Mouse (Mus musculus): ENCODE data around the gene G430095P16Rik. TPM values are rescaled to one million over a fixed set of nuclear protein-coding genes. Genes with fewer than 3 reads are reported as not detected.

Gene G430095P16Rik
- polyA plus RNA-seq, 1 experiment from 2014 or later, result 1.2 TPM

DNA sequence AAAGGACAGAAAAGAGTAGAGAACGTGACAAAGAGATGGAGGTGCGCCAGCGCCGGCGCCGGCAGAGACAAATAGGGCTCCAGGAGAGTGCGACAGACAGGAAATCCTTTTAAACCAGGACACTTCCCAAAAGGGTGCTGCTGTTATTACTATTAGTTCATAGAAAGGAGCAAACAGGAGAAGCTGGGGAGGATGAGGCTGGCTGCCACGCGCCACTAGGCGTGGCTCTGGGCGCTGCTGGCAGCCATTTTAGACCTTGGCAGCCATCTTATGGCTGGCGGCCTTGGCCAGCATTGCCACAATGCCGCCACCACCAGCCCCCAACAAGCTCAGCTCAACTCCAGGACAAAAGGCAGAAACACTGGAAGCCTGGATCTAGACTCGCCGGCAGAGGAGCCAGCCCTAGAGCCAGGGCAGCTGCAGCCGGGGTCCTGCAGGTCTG, 7.1 kb downstream of the G430095P16Rik start:
- 79% methylated on average over 16 of the region's 16 CpGs for WGBS

DNA sequence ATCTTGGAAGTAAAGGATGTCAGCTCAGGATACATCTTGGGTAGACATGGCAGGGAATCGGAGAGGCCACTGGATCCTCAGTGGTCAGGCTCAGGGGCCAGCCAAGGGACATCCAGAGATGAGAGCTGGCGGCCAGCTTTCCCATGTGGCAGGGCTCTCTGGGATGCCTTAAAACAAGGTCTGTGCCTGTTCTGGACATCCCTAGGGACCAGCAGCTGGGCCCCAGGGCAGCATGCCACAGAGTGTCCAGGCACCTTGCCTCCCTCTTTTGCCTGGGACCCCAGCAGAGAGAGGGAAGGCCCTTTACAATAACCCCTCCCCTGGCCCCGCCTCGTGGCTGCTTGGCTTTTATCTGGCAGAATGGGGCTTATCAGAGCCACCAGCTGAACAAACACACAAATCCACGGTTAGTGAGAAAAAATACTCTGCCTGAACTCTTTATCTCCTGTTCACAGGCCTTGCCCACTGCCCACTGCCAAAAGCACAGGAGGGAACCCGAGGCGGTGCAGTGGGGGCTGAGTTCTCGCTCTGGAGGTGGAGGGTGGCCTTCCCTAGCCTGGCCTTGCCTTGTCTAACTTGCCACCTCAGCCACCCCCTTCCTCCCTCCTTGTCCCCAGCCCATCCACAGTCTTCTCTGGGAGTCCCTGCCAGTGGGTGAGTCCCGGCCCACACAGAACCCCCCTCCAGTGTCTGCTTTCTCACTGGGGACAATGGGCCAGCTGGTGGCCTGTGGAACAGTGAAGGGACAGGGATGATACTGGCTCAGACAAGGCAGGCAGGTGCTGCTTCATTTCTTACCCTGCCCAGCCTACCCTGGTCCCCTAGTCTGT, 7.9 kb downstream of the G430095P16Rik start:
- H3K4me1 ChIP-seq (replicated peaks), result peaks cover 67% of the 10 kb centered on the region

More for the DNA sequence above, 7.1 kb downstream of the G430095P16Rik start:
- Histone ChIP-seq H3K27ac (replicated peaks) (peak overlapping the region; percentile 83), H3K27me3 (no peaks in the 10 kb centered on the region), H3K4me2 (no peak overlapping the region), H3K4me3 (no peak overlapping the region), H3K4me1 (replicated peaks) (peaks cover 73% of the 10 kb centered on the region), H3K9me3 (no peaks in the 10 kb centered on the region), H3K9ac (no peak overlapping the region), H3K36me3 (no peaks in the 10 kb centered on the region)
- no peak for ATAC-seq (ENCODE audit: low FRiP score, low read depth)

DNA sequence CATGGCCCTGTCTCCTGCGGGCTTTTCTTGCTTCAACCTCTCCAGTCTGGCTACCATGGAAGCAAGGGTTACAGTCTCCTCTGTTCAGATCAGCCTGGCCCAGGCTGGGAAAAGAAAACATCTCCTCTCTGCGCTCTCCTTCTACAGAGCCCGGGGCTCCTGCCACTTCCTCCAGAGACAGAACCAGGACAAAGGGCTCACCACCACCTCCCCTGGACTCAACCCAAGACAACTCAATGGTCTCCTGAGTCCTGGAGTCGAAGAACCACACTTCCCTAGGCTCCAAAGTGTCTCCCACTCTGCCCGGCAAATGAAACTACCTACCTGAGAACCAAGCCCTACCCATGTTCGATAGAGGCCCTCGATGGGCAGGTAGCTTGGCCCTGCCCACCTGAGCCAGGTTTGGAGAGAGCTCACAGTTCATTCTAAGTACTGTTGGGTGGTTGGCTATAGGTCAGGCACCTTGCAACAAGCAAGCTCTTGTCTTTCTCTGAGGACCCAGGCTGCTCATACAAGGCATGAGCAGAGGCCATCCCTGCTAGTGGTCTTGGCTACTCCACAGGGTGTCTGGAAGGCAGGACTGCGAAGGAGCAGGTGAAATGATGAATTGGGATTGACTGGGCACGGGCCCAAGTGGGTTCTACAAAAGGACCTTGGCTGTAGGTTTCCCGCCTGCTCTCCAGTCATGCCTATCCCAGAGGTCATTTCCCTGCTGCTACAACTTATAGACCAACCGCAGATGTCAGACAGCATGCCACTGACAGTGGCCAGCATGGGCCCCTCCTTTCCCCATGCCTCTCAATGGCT, 8.8 kb downstream of the G430095P16Rik start:
- Histone ChIP-seq H3K4me1 (replicated peaks) (peaks cover 66% of the 10 kb centered on the region), H3K4me2 (no peak overlapping the region), H3K9ac (no peak overlapping the region), H3K36me3 (no peaks in the 10 kb centered on the region), H3K27me3 (peaks cover 4% of the 10 kb centered on the region; the same call in 1 of the 2 replicates), H3K27ac (replicated peaks) (peak overlapping the region; percentile 83), H3K9me3 (no peaks in the 10 kb centered on the region), H3K4me3 (no peak overlapping the region)
- WGBS, result 55% methylated on average over 11 of the region's 11 CpGs
- no peak; the same call in 1 of the 2 replicates for ATAC-seq (ENCODE audit: low FRiP score, low read depth)

More for the DNA sequence above, 7.9 kb downstream of the G430095P16Rik start:
- Histone ChIP-seq H3K9ac (no peak overlapping the region), H3K27me3 (no peaks in the 10 kb centered on the region), H3K9me3 (no peaks in the 10 kb centered on the region), H3K4me3 (no peak overlapping the region), H3K4me2 (0 out of 2 replicates have a peak overlapping the region, but pooled peaks have one; percentile 10), H3K36me3 (no peaks in the 10 kb centered on the region), H3K27ac (replicated peaks) (peak overlapping the region; percentile 83)
- 31% methylated on average over 9 of the region's 9 CpGs for WGBS
- peak; percentile 24; the same call in 1 of the 2 replicates for ATAC-seq (ENCODE audit: low FRiP score, low read depth)

DNA sequence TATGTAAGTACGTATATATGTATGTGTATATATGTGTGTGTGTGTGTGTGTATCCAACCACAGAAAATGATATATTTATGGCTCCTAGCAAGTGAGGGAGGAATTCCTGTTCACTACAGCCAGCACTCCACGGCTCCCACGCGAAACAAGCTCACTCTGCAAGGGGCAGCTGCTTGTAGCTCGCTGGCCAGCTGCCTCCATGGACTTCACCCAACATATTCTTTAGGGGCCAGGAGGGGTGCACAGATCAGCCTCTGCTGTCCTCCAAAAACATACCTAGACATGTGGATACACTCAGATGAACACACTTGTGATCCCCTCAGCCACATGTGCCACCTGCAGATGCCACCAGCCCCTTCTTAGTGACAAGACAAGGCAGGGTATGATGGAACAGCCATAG, 9.7 kb downstream of the G430095P16Rik start:
- 53% methylated on average over 5 of the region's 5 CpGs for WGBS
- peak overlapping the region; percentile 83; the same call in 1 of the 2 replicates for H3K27ac ChIP-seq (replicated peaks)
- no peaks in the 10 kb centered on the region for H3K9me3 ChIP-seq
- ATAC-seq (ENCODE audit: low FRiP score, low read depth), result no peak
- H3K9ac ChIP-seq, result no peak overlapping the region
- H3K4me1 ChIP-seq (replicated peaks), result peaks cover 70% of the 10 kb centered on the region
- no peak overlapping the region for H3K4me3 ChIP-seq
- H3K36me3 ChIP-seq, result no peaks in the 10 kb centered on the region
- peaks cover 11% of the 10 kb centered on the region for H3K27me3 ChIP-seq
- H3K4me2 ChIP-seq, result no peak overlapping the region

DNA sequence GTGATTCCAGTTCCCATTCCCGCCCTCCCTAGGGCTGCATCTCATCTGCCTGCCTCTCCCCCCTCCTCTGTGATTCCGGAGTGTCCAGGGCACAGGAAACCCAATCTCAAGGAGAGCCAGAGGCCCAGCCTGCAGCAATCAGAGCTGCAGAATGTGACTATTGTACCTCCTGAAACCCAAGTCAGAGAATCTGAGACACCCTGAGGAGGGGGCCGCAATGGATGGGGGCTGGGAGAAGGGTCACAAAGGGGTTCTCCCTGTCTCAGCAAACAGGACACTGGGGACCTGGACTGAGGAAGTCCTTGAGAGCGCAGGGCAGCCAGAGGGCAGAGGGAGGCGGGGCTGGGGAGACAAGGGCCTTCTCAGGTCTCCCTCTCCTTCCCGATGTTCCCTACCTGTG, 10.2 kb downstream of the G430095P16Rik start:
- WGBS, result 56% methylated on average over 6 of the region's 6 CpGs
- H3K27me3 ChIP-seq, result peaks cover 15% of the 10 kb centered on the region
- H3K27ac ChIP-seq (replicated peaks), result peak overlapping the region; percentile 83; the same call in 1 of the 2 replicates

DNA sequence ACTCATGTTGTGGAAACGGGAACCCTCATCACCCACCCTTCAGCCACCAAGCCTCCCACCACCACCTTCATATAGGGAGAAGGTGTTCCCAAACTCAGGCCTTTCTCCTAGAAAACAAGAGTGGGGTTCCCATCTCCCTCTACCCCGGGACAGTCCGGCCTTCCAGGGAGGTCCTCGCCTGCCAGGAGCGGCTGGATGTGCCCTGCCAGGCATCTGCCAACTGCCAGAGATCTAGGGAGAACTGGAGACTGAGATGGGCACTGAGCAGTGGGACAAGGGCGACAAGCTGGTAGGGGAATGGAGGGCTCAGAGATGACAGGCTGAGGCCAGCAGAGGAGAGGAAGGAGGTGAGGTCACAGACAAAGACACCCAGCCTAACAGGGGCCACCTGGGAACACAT, 11.2 kb downstream of the G430095P16Rik start:
- Histone ChIP-seq H3K4me2 (no peak overlapping the region), H3K36me3 (no peaks in the 10 kb centered on the region), H3K4me3 (no peak overlapping the region), H3K4me1 (replicated peaks) (peaks cover 74% of the 10 kb centered on the region), H3K27me3 (peaks cover 25% of the 10 kb centered on the region), H3K9me3 (no peaks in the 10 kb centered on the region), H3K27ac (replicated peaks) (no peak overlapping the region), H3K9ac (no peak overlapping the region)
- 78% methylated on average over 6 of the region's 6 CpGs for WGBS
- no peak for ATAC-seq (ENCODE audit: low FRiP score, low read depth)

More for the DNA sequence above, 10.2 kb downstream of the G430095P16Rik start:
- H3K4me1 ChIP-seq (replicated peaks), result peaks cover 74% of the 10 kb centered on the region
- H3K4me3 ChIP-seq, result no peak overlapping the region
- H3K9ac ChIP-seq, result no peak overlapping the region
- no peak for ATAC-seq (ENCODE audit: low FRiP score, low read depth)
- no peak overlapping the region for H3K4me2 ChIP-seq
- no peaks in the 10 kb centered on the region for H3K9me3 ChIP-seq
- H3K36me3 ChIP-seq, result no peaks in the 10 kb centered on the region

DNA sequence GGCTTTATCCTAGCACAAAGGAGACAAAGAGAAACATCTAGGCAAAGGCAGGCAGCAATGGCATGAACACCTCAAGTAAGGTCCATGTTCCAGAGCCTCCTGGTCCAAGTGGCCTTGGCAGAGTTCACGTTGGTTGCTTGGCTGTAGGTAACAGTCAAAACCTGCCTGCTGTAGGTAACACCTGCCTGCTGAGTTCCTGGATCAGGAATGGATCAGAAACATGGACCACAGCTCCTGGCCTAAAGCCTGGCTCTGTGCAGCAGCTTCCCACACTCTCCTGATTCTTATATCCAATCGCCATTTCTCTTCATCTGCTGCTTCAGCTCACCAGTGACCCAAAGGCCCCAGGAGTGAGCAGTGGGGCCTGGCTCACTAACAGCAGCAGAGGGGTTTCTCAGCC, 11.9 kb downstream of the G430095P16Rik start:
- H3K4me3 ChIP-seq, result no peak overlapping the region
- no peak overlapping the region for H3K4me2 ChIP-seq
- no peak overlapping the region for H3K9ac ChIP-seq
- 92% methylated on average over 2 of the region's 2 CpGs for WGBS
- no peak for ATAC-seq (ENCODE audit: low FRiP score, low read depth)
- H3K27ac ChIP-seq (replicated peaks), result no peak overlapping the region
- no peaks in the 10 kb centered on the region for H3K9me3 ChIP-seq
- H3K27me3 ChIP-seq, result peaks cover 30% of the 10 kb centered on the region
- no peaks in the 10 kb centered on the region for H3K36me3 ChIP-seq
- H3K4me1 ChIP-seq (replicated peaks), result peaks cover 80% of the 10 kb centered on the region

DNA sequence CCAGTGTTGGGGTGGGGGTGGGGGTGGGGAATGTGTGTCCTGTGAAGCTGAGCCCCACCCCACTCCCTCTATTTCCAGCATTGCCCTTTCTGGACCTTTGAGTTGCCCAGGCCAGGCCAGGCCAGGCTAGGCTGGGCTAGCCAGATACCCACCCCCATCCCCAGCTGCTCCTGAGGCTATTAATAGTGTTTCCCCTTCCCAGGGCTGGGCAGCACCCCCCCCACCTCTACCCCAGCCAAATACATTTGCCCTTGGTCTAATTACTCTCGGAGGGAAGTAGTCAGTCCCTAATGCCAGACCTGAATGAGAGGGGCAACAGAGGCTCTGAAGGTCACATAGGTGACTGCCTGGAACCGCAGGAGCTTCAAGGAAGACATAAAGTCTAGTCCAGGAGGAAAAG, 12.8 kb downstream of the G430095P16Rik start:
- no peak overlapping the region for H3K9ac ChIP-seq
- H3K4me2 ChIP-seq, result no peak overlapping the region
- ATAC-seq (ENCODE audit: low FRiP score, low read depth), result no peak
- peaks cover 80% of the 10 kb centered on the region for H3K4me1 ChIP-seq (replicated peaks)
- WGBS, result 46% methylated on average over 2 of the region's 2 CpGs
- peaks cover 38% of the 10 kb centered on the region for H3K27me3 ChIP-seq
- no peak overlapping the region for H3K4me3 ChIP-seq
- H3K27ac ChIP-seq (replicated peaks), result no peak overlapping the region
- no peaks in the 10 kb centered on the region for H3K9me3 ChIP-seq
- no peaks in the 10 kb centered on the region for H3K36me3 ChIP-seq

DNA sequence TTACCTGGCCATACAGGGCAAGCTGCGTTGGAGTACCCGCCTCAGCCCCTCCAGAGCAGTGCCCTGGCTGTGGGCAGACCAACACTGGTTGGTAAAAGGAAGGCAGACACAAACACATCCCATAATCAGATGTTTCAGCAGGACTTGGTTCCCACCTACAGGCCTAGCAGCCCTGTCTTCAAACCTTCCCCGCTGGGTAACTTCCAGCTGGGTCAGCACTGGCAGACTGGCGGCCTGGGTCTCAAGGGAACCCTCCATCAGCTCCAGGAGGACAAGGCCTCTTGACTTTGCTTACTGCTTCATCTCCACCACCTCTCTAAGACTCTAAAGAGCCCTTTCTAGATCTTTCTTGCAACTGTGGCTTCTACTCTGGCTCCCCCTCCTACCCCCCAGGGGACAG, 13.7 kb downstream of the G430095P16Rik start:
- 83% methylated on average over 4 of the region's 4 CpGs for WGBS
- no peak overlapping the region for H3K4me2 ChIP-seq
- no peak overlapping the region for H3K9ac ChIP-seq
- H3K27ac ChIP-seq (replicated peaks), result no peak overlapping the region
- H3K9me3 ChIP-seq, result no peaks in the 10 kb centered on the region
- no peak overlapping the region for H3K4me3 ChIP-seq
- peaks cover 80% of the 10 kb centered on the region for H3K4me1 ChIP-seq (replicated peaks)
- H3K36me3 ChIP-seq, result no peaks in the 10 kb centered on the region
- ATAC-seq (ENCODE audit: low FRiP score, low read depth), result no peak
- H3K27me3 ChIP-seq, result peaks cover 48% of the 10 kb centered on the region

DNA sequence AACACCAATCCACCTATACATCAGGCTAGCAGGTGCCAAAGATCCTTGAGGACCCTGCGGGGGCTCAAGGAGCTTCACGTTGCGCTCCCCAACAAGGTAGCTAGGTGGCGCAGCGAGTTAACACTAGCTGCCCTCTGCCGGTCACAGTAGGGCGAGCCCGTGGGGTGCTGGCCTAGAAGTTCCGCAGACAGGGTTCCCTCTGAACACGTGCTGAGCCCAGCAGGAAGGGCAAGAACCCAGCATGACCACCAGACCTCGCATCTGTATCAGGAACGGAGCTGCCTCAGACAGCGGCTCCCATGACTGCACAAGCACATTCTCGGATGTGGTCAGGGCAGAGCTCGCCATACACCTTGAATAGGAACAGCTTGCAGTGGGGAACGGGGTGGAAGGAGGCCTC, 14.8 kb downstream of the G430095P16Rik start:
- no peak for ATAC-seq (ENCODE audit: low FRiP score, low read depth)

DNA sequence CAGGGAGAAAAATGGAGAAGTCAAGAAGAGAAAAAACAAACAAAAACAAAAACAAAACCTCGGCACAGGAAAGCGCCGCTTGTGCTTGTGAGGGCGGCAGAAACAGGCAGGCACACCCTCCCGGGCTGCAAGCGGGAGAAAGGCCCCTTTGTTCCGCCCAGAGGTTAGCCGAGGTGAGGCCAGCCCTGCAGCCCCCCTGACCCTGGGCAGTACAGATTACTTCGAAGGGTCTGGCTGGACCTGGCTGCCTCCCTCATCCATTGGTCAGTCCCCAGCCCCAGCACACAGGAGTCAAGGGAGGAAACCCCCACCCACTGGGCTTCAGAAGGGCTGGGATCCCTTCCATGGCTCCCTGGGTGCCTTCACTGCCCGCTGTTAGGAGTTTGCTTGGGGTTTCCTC, 15.5 kb downstream of the G430095P16Rik start:
- no peak overlapping the region for H3K4me3 ChIP-seq
- no peaks in the 10 kb centered on the region for H3K9me3 ChIP-seq
- no peaks in the 10 kb centered on the region for H3K36me3 ChIP-seq
- no peak for ATAC-seq (ENCODE audit: low FRiP score, low read depth)
- peaks cover 59% of the 10 kb centered on the region for H3K27me3 ChIP-seq
- peak overlapping the region; percentile 43 for H3K4me2 ChIP-seq
- no peak overlapping the region for H3K9ac ChIP-seq
- H3K27ac ChIP-seq (replicated peaks), result peak overlapping the region; percentile 37
- peaks cover 80% of the 10 kb centered on the region for H3K4me1 ChIP-seq (replicated peaks)
- WGBS, result 14% methylated on average over 10 of the region's 10 CpGs

More for the DNA sequence above, 14.8 kb downstream of the G430095P16Rik start:
- 0 out of 2 replicates have a peak overlapping the region, but pooled peaks have one; percentile 37 for H3K27ac ChIP-seq (replicated peaks)
- peaks cover 80% of the 10 kb centered on the region for H3K4me1 ChIP-seq (replicated peaks)
- WGBS, result 2% methylated on average over 16 of the region's 16 CpGs
- no peak overlapping the region for H3K4me3 ChIP-seq
- H3K36me3 ChIP-seq, result no peaks in the 10 kb centered on the region
- peak overlapping the region; percentile 9; the same call in 1 of the 2 replicates for H3K9ac ChIP-seq
- peak overlapping the region; percentile 43 for H3K4me2 ChIP-seq
- H3K9me3 ChIP-seq, result no peaks in the 10 kb centered on the region
- H3K27me3 ChIP-seq, result peaks cover 56% of the 10 kb centered on the region
